Mouse (Mus musculus): ENCODE data around the gene Spc24.

DNA sequence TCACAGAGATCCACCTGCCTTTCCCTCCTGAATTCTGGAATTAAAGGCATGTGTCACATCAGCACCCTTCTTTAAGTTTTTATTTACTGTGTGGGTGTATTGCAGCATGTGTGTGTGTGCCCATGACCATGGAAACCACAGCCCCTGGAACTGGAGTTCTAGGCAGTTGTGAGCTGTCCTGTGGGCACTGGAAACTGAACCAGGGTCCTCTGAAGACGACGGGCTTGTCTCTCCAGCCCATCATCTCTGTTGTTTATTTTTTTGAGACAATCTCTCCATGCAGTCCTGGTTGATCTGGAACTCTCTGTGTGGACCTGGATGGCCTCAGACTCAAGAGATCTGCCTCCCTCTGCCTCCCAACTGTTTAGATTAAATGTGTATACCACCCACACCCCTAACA, 43.1 kb downstream of the Spc24 start:
- TF ChIP-seq POLR2A (IDR thresholded peaks at IDR 0.05; ENCODE audit: control insufficient read depth, extremely low read depth, insufficient read depth, low read length, poor library complexity) (no peak), CTCF (IDR thresholded peaks at IDR 0.05; ENCODE audit: borderline replicate concordance, control insufficient read depth, extremely low read depth, insufficient read depth, low read length, poor library complexity) (no peak)
